Mouse (Mus musculus) testis, adult 2 months (tissue): Measurements from ENCODE around the gene Coro1a. TPM values are rescaled to one million over a fixed set of nuclear protein-coding genes. Genes with fewer than 3 reads are reported as not detected.
"Not testable (repeated sequence)": the region's sequence is repeated elsewhere in the genome, so short reads cannot be mapped to it uniquely, and the experiment has no call there.

Experiments used
- H3K27ac ChIP-seq: fragments of 200-500 bp; 2 replicates; pipeline ENCODE4 v1.5.1; 2012; ENCODE audit warnings: low read depth, low read length; ENCODE audit not compliant: control insufficient read depth, insufficient read depth
- H3K27me3 ChIP-seq: fragments of 200-500 bp; 2 replicates; pipeline ENCODE4 v1.6.1; 2012; ENCODE audit warnings: mild to moderate bottlenecking, low read length, moderate library complexity; ENCODE audit not compliant: control insufficient read depth, insufficient read depth
- H3K36me3 ChIP-seq: fragments of 200-500 bp; 2 replicates; pipeline ENCODE4 v1.6.1; 2012; ENCODE audit warnings: mild to moderate bottlenecking, low read length; ENCODE audit not compliant: control insufficient read depth, insufficient read depth
- H3K4me1 ChIP-seq: fragments of 200-500 bp; 2 replicates; pipeline ENCODE4 v1.6.1; 2012; ENCODE audit warnings: low read length; ENCODE audit not compliant: control insufficient read depth, insufficient read depth
- H3K4me3 ChIP-seq: fragments of 200-500 bp; 2 replicates; pipeline ENCODE4 v1.5.1; 2012; ENCODE audit warnings: low read depth, mild to moderate bottlenecking, low read length, moderate library complexity, mixed read lengths; ENCODE audit not compliant: control insufficient read depth
- CTCF ChIP-seq: fragments of 200-500 bp; IDR thresholded peaks from 2 replicates; pipeline ENCODE4 v1.5.1; 2012; ENCODE audit warnings: low read depth, mild to moderate bottlenecking, inconsistent platforms, low read length, moderate library complexity; ENCODE audit not compliant: control insufficient read depth, insufficient read depth, insufficient replicate concordance
- POLR2A ChIP-seq: fragments of 200-500 bp; IDR thresholded peaks from 2 replicates; pipeline ENCODE4 v1.6.1; 2012; ENCODE audit warnings: low read depth, mild to moderate bottlenecking, inconsistent platforms, low read length, moderate library complexity; ENCODE audit not compliant: control insufficient read depth
- polyA plus RNA-seq: library from polyadenylated mRNA; depleted of rRNA; stranded (reverse); fragments of >200 nt; gene quantifications from 2 replicates; pipeline ENCODE4 v1.2.3, GENCODE M21; 2012

The Coro1a gene
- polyA plus RNA-seq, 1 experiment, result 2.6 TPM

DNA sequence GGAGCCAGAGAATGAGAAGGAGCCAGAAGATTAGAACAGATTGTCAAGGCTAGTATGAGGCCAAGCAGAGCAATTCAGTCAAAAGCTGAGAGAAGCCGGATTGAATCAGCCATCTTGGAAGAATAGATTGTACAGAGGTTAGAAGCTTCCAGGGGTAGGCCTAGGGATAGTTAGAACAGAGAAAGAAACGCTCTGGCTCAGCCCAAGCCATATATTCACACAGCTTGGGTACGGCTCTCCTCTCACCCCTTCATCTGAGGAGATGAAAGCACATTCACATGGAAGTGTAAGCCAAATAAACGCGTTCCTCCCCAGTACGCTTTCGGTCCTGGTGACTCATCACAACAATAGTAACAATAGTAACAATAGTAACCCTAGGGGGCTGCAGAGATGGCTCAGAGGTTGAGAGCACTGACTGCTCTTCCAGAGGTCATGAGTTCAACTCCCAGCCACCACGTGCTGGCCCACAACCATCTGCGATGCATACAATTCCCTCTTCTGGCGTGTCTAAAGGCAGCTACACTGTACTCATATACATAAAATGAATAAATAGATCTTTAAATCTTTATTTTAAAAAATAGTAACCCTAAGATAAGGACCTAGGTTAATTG, 13.0 kb downstream of the Coro1a start:
- TF ChIP-seq CTCF, result no peak
- no peak for TF ChIP-seq POLR2A
- Histone ChIP-seq H3K27ac (no peak overlapping the region), H3K27me3 (no peaks in the 10 kb centered on the region), H3K4me1 (peaks cover 17% of the 10 kb centered on the region), H3K4me3 (no peak overlapping the region), H3K36me3 (no peaks in the 10 kb centered on the region)

DNA sequence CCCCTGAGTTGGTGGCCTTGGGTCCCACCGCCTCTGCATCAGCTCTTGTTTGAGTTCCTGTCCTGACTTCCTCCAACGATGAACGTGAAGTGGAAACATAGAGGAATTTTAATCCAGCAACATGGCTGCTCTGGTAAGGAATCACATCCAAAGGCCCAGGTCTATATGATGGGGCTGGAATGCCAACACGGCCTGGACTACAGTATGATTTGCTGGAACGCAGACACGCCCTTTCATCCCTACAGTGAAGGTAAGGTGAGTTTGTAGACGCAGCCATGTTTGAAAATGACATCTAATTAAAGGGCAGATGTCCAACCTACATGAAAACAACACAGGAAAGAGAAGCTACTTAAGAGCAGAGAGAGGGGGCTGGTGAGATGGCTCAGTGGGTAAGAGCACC, 13.8 kb downstream of the Coro1a start:
- Histone ChIP-seq H3K36me3 (no peaks in the 10 kb centered on the region), H3K27me3 (no peaks in the 10 kb centered on the region), H3K4me3 (no peak overlapping the region), H3K4me1 (peaks cover 17% of the 10 kb centered on the region), H3K27ac (no peak overlapping the region)
- TF ChIP-seq CTCF, result no peak
- TF ChIP-seq POLR2A, result no peak

DNA sequence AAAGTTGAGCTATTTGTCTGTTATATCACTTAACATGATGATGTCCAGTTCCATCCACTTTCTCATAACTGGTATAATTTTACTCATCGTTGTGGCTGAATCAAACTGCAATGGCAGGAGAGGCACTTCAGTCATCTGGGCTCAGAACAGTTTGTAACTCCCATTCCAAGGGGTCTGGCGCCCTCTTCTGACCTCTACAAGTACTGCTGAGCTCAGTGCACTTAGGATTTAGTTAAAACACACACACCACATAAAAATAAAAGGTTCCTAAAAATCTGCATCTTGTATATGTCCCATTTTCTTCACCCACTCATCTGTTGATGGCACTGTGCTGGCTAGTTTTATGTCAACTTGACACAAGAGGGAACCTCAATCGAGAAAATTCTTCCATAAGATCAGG, 14.3 kb downstream of the Coro1a start:
- no peaks in the 10 kb centered on the region for H3K36me3 ChIP-seq
- no peak overlapping the region for H3K27ac ChIP-seq
- H3K4me3 ChIP-seq, result no peak overlapping the region
- no peak for TF ChIP-seq POLR2A
- TF ChIP-seq CTCF, result peak; percentile 67; the same call in 1 of the 2 replicates
- no peaks in the 10 kb centered on the region for H3K27me3 ChIP-seq
- peaks cover 17% of the 10 kb centered on the region for H3K4me1 ChIP-seq

DNA sequence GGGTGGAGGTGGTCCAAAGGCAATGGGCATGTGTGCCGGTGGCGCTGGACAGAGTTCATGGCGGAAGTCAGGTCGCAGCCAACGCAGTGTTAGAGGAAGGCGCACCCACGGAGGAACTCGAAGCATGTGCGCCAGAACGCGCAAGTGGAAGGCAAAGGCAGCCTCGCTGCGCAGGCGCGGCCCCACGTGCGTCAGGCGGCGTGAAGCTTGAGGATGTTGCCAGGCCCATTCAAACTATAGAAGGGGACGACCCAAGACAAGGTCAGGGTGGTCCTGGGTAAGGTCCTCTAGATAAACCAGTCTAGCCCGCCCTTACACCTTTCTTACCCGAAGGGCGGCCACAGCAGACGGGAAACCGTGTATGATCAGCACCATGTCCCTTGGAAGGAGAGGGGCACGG, 15.2 kb downstream of the Coro1a start:
- no peak overlapping the region; the same call in 1 of the 2 replicates for H3K4me3 ChIP-seq
- H3K4me1 ChIP-seq, result peaks cover 17% of the 10 kb centered on the region
- no peaks in the 10 kb centered on the region for H3K36me3 ChIP-seq
- TF ChIP-seq POLR2A, result no peak; the same call in 1 of the 2 replicates
- TF ChIP-seq CTCF, result no peak
- H3K27me3 ChIP-seq, result no peaks in the 10 kb centered on the region
- H3K27ac ChIP-seq, result no peak overlapping the region

DNA sequence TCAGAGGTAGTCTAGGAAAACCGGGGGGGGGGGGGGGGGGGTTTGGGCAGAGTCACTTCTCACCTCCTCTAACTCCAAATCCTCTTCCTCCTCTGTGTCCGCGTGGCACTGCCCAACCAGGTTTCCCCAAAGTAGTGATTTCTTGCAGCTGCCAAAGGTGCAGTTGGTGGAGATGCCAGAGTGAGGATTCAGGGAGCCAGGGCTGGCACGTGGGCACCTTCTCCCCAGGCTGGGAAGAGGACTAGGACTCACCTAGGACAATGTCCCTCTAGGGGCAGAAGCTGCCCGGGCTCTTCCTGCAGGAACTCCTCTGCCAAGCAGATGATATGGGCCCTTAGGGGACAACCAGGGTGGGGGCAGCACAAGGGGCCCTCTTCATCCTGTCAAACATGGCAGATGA, 15.9 kb downstream of the Coro1a start:
- Histone ChIP-seq H3K4me1 (peaks cover 17% of the 10 kb centered on the region), H3K27ac (no peak overlapping the region), H3K4me3 (no peak overlapping the region), H3K27me3 (no peaks in the 10 kb centered on the region), H3K36me3 (no peaks in the 10 kb centered on the region)
- no peak for TF ChIP-seq CTCF
- TF ChIP-seq POLR2A, result no peak

DNA sequence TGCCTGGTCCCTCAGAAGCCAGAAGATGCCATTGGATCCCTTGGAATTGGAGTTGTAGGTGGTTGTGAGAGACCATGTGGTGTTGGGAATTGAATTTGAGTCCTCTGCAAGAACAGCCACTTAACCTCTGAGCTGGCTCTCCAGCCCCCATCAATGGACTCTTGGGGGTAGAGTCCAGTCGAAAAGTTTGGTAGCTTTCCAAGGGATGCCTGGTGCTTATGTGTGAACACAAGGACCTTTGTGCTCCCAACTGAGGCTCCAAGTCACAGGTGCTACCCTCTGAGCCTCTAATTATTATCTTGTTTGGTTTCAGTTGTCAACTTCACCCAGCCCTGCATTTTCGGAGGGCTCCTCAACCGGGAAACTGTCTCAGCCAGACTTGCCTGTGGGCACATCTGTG, 16.9 kb downstream of the Coro1a start:
- H3K36me3 ChIP-seq, result no peaks in the 10 kb centered on the region
- H3K4me1 ChIP-seq, result peaks cover 10% of the 10 kb centered on the region
- no peaks in the 10 kb centered on the region for H3K27me3 ChIP-seq
- H3K4me3 ChIP-seq, result no peak overlapping the region
- H3K27ac ChIP-seq, result no peak overlapping the region
- TF ChIP-seq CTCF, result no peak
- TF ChIP-seq POLR2A, result no peak

DNA sequence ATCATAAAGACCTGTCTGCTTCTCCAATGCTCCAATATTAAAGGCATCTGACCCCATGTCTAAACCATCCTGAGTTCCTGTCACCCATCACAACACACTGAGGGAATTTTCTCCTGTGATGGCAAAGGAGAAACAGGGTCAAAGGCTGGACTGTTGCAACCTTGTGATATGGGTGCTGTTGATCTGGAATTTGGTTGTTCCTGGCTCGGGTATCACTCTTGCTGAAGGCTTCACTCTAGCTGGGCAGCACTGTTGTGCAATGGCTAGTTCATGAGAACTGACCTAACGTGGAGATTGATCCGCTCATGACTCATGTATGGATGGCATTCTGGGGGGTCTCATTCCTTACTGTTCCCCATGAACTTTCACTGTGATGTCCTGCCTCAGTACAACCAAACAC, 18.6 kb downstream of the Coro1a start:
- no peak for TF ChIP-seq POLR2A
- no peak for TF ChIP-seq CTCF
- H3K4me1 ChIP-seq, result peaks cover 7% of the 10 kb centered on the region
- H3K27me3 ChIP-seq, result no peaks in the 10 kb centered on the region
- no peak overlapping the region for H3K27ac ChIP-seq
- H3K4me3 ChIP-seq, result no peak overlapping the region
- H3K36me3 ChIP-seq, result no peaks in the 10 kb centered on the region

DNA sequence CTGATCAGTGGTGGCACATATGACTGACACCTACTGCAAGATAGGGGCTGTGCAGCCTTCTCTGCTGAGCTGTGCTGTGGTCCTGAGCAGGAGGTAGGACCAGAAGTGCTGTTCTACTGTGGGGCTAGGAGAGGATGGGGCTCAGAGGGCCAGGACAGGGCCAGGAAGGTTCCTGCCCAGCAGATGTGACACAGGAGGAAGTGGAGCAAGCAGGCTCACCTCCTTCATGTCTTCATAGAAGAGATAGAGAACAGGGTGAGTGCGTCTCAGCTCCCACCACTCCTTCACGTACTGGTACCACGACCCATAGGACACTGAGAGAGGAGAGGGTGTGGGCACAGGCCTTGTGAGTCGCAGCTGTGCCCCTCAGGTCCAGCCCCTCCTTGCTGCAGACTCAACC, 19.4 kb downstream of the Coro1a start:
- H3K4me3 ChIP-seq, H3K4me1 ChIP-seq, H3K27ac ChIP-seq, H3K36me3 ChIP-seq, H3K27me3 ChIP-seq: not testable (repeated sequence)
